Mouse (Mus musculus) retina, adult 2 months (tissue): Measurements from ENCODE around the gene Zbtb46.
A peak's percentile ranks its signal among the peaks of the same experiment; 100 is the strongest.

Experiments
- DNase-seq: peaks from one replicate; pipeline ENCODE4 v3.0.0-alpha.2; 2012; ENCODE audit warnings: low read depth, low spot score

The Zbtb46 gene

GRCm38 (mm10) chr2:181364860-181365596, 94.2 kb downstream of the Zbtb46 start, which contains the start of the genes Zgpat and Arfrp1:
Zgpat (plus strand) TSS chr2:181364928.
Arfrp1 (minus strand) TSS chr2:181365404.
- peak; percentile 67 for DNase-seq

GRCm38 (mm10) chr2:181364487-181364859, 94.8 kb downstream of the Zbtb46 start:
- no peak for DNase-seq

GRCm38 (mm10) chr2:181363946-181364345, 95.3 kb downstream of the Zbtb46 start:
- no peak for DNase-seq

GRCm38 (mm10) chr2:181356780-181357179, 102.4 kb downstream of the Zbtb46 start:
- no peak for DNase-seq

- DNase-seq, result no peak
These were observed 116.5 kb downstream of the Zbtb46 start for GRCm38 (mm10) chr2:181342766-181343165.

GRCm38 (mm10) chr2:181340426-181340825, 118.8 kb downstream of the Zbtb46 start:
- no peak for DNase-seq
